Mouse (Mus musculus): ENCODE results near the gene Epo. TPM values are rescaled to one million over a fixed set of nuclear protein-coding genes. Genes with fewer than 3 reads are reported as not detected.

Gene Epo
- total and polyA plus RNA-seq, 3 experiments = not detected

DNA sequence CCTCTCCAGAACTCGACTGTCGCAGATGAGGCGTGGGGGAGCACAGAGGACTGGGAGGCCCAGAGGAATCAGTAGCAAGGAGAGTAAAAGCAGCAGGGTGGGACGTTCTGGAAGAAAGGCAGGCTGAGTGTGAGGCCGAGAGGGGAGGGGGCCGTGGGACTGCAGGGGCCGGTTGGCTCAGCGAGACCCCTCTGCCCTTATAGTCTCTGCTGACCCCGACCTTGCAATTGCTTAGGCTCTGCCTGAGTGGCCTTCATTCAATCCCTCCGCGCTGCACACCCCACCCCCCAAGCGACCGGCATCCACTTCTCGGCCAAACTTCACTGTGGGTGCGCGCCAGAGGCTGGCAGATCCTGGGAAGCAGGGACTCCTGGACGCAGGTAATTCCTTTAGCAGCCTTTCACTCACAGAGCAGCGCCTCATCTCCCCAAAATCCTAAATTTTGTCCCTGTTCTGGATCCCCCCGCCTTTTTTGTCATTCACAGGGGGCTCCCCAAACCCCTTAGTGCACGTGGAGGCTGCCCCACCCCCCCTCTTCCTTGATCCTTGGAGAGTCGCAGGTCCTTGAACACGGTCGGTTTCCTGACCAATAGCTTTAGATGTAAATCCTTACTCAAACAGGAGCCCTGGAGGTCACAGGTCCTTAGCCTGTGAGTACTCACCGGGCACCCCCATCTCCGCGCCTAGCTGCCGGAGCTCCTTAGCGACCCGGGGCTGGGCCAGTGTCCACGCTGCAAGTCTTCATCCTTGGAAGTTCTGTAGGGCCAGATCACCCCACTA lies 47.8 kb downstream of the Epo start:
- Histone ChIP-seq H3K27ac (ENCODE audit: insufficient read depth, low read depth) (no peak overlapping the region), H3K79me2 (replicated peaks; ENCODE audit: control insufficient read depth, extremely low read depth, insufficient read depth, poor library complexity, severe bottlenecking) (no peaks in the 10 kb centered on the region), H3K4me3 (replicated peaks in 1 of 3; ENCODE audit: low read depth in 2 of 3, low read length in 2 of 3, poor library complexity in 1 of 3) (no peak overlapping the region), H3K4me1 (ENCODE audit: control insufficient read depth in 1 of 2, insufficient read depth in 2 of 2) (peaks cover 0 to 4% of the 10 kb centered on the region in 2 experiments; a peak in 1 of 4 replicates), H3K36me3 (replicated peaks in 1 of 2; ENCODE audit: control insufficient read depth in 1 of 2, insufficient read depth in 1 of 2, low read length in 1 of 2) (no peaks in the 10 kb centered on the region), H3K4me2 (ENCODE audit: insufficient read depth, low read depth, poor library complexity, severe bottlenecking) (no peak overlapping the region), H3K27me3 (replicated peaks) (peaks cover 60% of the 10 kb centered on the region), H3K9me3 (replicated peaks; ENCODE audit: low read length) (peaks cover 3% of the 10 kb centered on the region), H3K9ac (ENCODE audit: insufficient read depth, low read depth) (no peak overlapping the region)
- TF ChIP-seq HCFC1 (IDR thresholded peaks at IDR 0.05; ENCODE audit: low read depth, low read length) (no peak), KAT2A (IDR thresholded peaks at IDR 0.05; ENCODE audit: insufficient replicate concordance, low read length) (no peak), MAFK (IDR thresholded peaks at IDR 0.05; ENCODE audit: insufficient replicate concordance, low read length) (no peak), JUN (IDR thresholded peaks at IDR 0.05; ENCODE audit: insufficient read depth, low read depth, low read length) (no peak), POLR2AphosphoS2 (IDR thresholded peaks at IDR 0.05; ENCODE audit: low read depth, low read length) (no peak), CHD2 (IDR thresholded peaks at IDR 0.05; ENCODE audit: low read length) (no peak), TBP (conservative IDR thresholded peaks at IDR 0.05; ENCODE audit: low read depth, low read length) (no peak), E2F4 (IDR thresholded peaks at IDR 0.05; ENCODE audit: insufficient replicate concordance, low read depth, low read length) (no peak), BHLHE40 (IDR thresholded peaks at IDR 0.05; ENCODE audit: low read depth, low read length) (no peak), ETS1 (conservative IDR thresholded peaks at IDR 0.05; ENCODE audit: low read depth, low read length) (no peak), NELFE (IDR thresholded peaks at IDR 0.05; ENCODE audit: low read depth, low read length) (no peak)
- DNase-seq (ENCODE audit: extremely low read depth) = no peak
- dilution Hi-C loops (cut with MboI; ENCODE audit: extremely low pct_ligation_motif_present, extremely low pct_unique_long_range_greater_than_20kb, low sequenced_read_pairs) = no loop called here
- in situ Hi-C loops (cut with MboI; ENCODE audit: low pct_ligation_motif_present, low pct_unique_long_range_greater_than_20kb, low sequenced_read_pairs) = loop anchor here (10.0 kb wide), 1 partner anchor 150 kb away; the partner anchor contains the start of gene Slc12a9

GRCm38 (mm10) chr5:137481897-137482296 lies 51.1 kb downstream of the Epo start:
- no peaks in the 10 kb centered on the region for H3K79me2 ChIP-seq (replicated peaks; ENCODE audit: control insufficient read depth, extremely low read depth, insufficient read depth, poor library complexity, severe bottlenecking)
- no peaks in the 10 kb centered on the region for H3K9me3 ChIP-seq (replicated peaks; ENCODE audit: low read length)
- H3K9ac ChIP-seq (ENCODE audit: insufficient read depth, low read depth) = no peak overlapping the region
- no peak overlapping the region for H3K27ac ChIP-seq (ENCODE audit: insufficient read depth, low read depth)
- no peak for TF ChIP-seq TBP (conservative IDR thresholded peaks at IDR 0.05; ENCODE audit: low read depth, low read length)
- TF ChIP-seq NELFE (IDR thresholded peaks at IDR 0.05; ENCODE audit: low read depth, low read length) = no peak
- TF ChIP-seq NRF1 (IDR thresholded peaks at IDR 0.05; ENCODE audit: low read depth, low read length) = no peak
- DNase-seq (ENCODE audit: extremely low read depth) = no peak
- dilution Hi-C loops (cut with MboI; ENCODE audit: extremely low pct_ligation_motif_present, extremely low pct_unique_long_range_greater_than_20kb, low sequenced_read_pairs) (no loop called here), in situ Hi-C loops (cut with MboI; ENCODE audit: low pct_ligation_motif_present, low pct_unique_long_range_greater_than_20kb, low sequenced_read_pairs) (loop anchor here (10.0 kb wide), 1 partner anchor 147 kb away; the partner anchor contains the start of gene Slc12a9)
- H3K4me2 ChIP-seq (ENCODE audit: insufficient read depth, low read depth, poor library complexity, severe bottlenecking) = no peak overlapping the region
- peaks cover 70% of the 10 kb centered on the region for H3K27me3 ChIP-seq (replicated peaks)
- peaks cover 0 to 4% of the 10 kb centered on the region in 2 experiments; a peak in 1 of 4 replicates for H3K4me1 ChIP-seq (ENCODE audit: control insufficient read depth in 1 of 2, insufficient read depth in 2 of 2)
- no peaks in the 10 kb centered on the region for H3K36me3 ChIP-seq (replicated peaks in 1 of 2; ENCODE audit: control insufficient read depth in 1 of 2, insufficient read depth in 1 of 2, low read length in 1 of 2)
- H3K4me3 ChIP-seq (replicated peaks in 1 of 3; ENCODE audit: low read depth in 2 of 3, low read length in 2 of 3, poor library complexity in 1 of 3) = no peak overlapping the region
